ENCODE assay signal across 32 mouse cellular contexts in the genomic region with DNA sequence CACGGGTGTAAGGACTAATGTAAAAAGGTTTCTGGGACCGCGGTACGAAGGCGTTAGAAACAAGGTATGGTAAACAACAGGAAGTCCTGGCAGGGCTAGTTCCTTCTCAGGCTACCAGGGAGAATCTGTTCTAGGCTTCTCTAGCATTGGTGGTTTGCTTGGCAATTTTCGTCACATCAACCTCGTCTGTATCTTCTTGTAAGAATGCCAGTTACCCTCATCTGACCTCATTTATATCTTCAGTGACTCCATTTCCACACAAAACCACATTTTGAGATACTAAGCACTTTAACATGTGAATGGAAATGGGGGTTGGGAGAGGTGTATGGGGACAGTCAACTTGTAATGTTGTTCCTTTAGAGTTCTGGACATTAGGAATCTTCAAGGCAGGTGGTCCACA.
"Had no signal": no experiment of that assay in that cellular context is flagged by ENCODE, and none has a peak within 500 bp of the region (broad histone marks: within the 10 kb centered on the region; RNA-seq: fewer than 3 reads in every experiment).

No protein-coding gene starts in this region.

- H3K4me2 ChIP-seq: limb, embryonic 12.5 days; limb, embryonic 13.5 days; limb, embryonic 15.5 days; liver, embryonic 11.5 days; liver, embryonic 12.5 days; liver, embryonic 13.5 days; liver, embryonic 15.5 days; lung, embryonic 14.5 days; lung, embryonic 15.5 days; midbrain, embryonic 11.5 days; midbrain, embryonic 12.5 days; midbrain, embryonic 13.5 days; midbrain, embryonic 15.5 days had no signal

- ATAC-seq: liver, embryonic 12.5 days; liver, postnatal 0 days; lung, postnatal 0 days; midbrain, embryonic 13.5 days; midbrain, embryonic 15.5 days; midbrain, embryonic 16.5 days had no signal

- H3K4me3 ChIP-seq: left cerebral cortex, adult 2 months; limb, embryonic 10.5 days; limb, embryonic 12.5 days; limb, embryonic 13.5 days; limb, embryonic 15.5 days; liver, embryonic 12.5 days; liver, embryonic 13.5 days; liver, embryonic 15.5 days; lung, embryonic 15.5 days; megakaryocyte, embryonic 14.5 days; midbrain, embryonic 10.5 days; midbrain, embryonic 12.5 days; midbrain, embryonic 13.5 days; midbrain, embryonic 15.5 days; myocyte had no signal

- H3K9me3 ChIP-seq: limb, embryonic 10.5 days; limb, embryonic 12.5 days; limb, embryonic 13.5 days; limb, embryonic 15.5 days; liver, embryonic 12.5 days; liver, embryonic 13.5 days; liver, embryonic 15.5 days; lung, embryonic 15.5 days; megakaryocyte, embryonic 14.5 days; midbrain, embryonic 10.5 days; midbrain, embryonic 12.5 days; midbrain, embryonic 13.5 days; midbrain, embryonic 15.5 days had no signal

- H3K4me1 ChIP-seq: limb, embryonic 10.5 days; limb, embryonic 12.5 days; limb, embryonic 13.5 days; limb, embryonic 15.5 days; liver, embryonic 12.5 days; liver, embryonic 13.5 days; liver, embryonic 15.5 days; lung, embryonic 15.5 days; midbrain, embryonic 10.5 days; midbrain, embryonic 12.5 days; midbrain, embryonic 13.5 days; midbrain, embryonic 15.5 days had no signal

- H3K27ac ChIP-seq: left cerebral cortex, adult 2 months; limb, embryonic 10.5 days; limb, embryonic 12.5 days; limb, embryonic 13.5 days; limb, embryonic 15.5 days; liver, embryonic 12.5 days; liver, embryonic 13.5 days; liver, embryonic 14.5 days; liver, embryonic 15.5 days; lung, embryonic 15.5 days; macrophage; midbrain, embryonic 10.5 days; midbrain, embryonic 12.5 days; midbrain, embryonic 13.5 days; midbrain, embryonic 15.5 days had no signal

- H3K9ac ChIP-seq: limb, embryonic 12.5 days; limb, embryonic 13.5 days; limb, embryonic 15.5 days; liver, embryonic 12.5 days; liver, embryonic 13.5 days; liver, embryonic 14.5 days; liver, embryonic 15.5 days; liver, postnatal 0 days; lung, embryonic 14.5 days; lung, embryonic 15.5 days; midbrain, embryonic 12.5 days; midbrain, embryonic 13.5 days; midbrain, embryonic 15.5 days had no signal

- DNase-seq: left cerebral cortex, postnatal 4 days; liver; liver, embryonic 13.5 days; liver, postnatal 0 days; lung, adult 18-20 months; lung, adult 2 months; lung, embryonic 14.5 days; lung, postnatal 10 days; lung, postnatal 14 days; lung, postnatal 36 days; lung, postnatal 4 days; midbrain, embryonic 14.5 days had no signal

- H3K27me3 ChIP-seq: limb, embryonic 12.5 days; limb, embryonic 13.5 days; limb, embryonic 15.5 days; liver, embryonic 12.5 days; liver, embryonic 13.5 days; liver, embryonic 15.5 days; lung, embryonic 15.5 days; megakaryocyte, embryonic 14.5 days; midbrain, embryonic 12.5 days; midbrain, embryonic 13.5 days; midbrain, embryonic 15.5 days had no signal
